Mouse (Mus musculus) forebrain, embryonic 10.5 days (tissue): ENCODE measurements around the gene Mid1ip1. TPM values are rescaled to one million over a fixed set of nuclear protein-coding genes. Genes with fewer than 3 reads are reported as not detected.

Experiments
- DNase-seq: peaks from one replicate; pipeline ENCODE4 v3.0.0-alpha.2; 2017; ENCODE audit warnings: low spot score; ENCODE audit errors: extremely low spot score
- H3K27ac ChIP-seq: fragments of 300-500 bp; sonication (generic); 2 replicates; pipeline ENCODE4 v1.5.1; 2016; ENCODE audit warnings: mild to moderate bottlenecking
- H3K27me3 ChIP-seq: fragments of 300-500 bp; sonication (generic); 2 replicates; pipeline ENCODE4 v1.6.1; 2016; ENCODE audit warnings: mild to moderate bottlenecking; ENCODE audit not compliant: poor library complexity, severe bottlenecking
- H3K36me3 ChIP-seq: fragments of 300-500 bp; sonication (generic); replicated peaks from 2 replicates; pipeline ENCODE4 v1.6.1; 2016; ENCODE audit warnings: mild to moderate bottlenecking, moderate library complexity
- H3K4me1 ChIP-seq: fragments of 300-500 bp; sonication (generic); 2 replicates; pipeline ENCODE4 v1.6.1; 2016
- H3K4me3 ChIP-seq: fragments of 300-500 bp; sonication (generic); 2 replicates; pipeline ENCODE4 v1.5.1; 2016; ENCODE audit warnings: mild to moderate bottlenecking, moderate library complexity
- H3K9me3 ChIP-seq: fragments of 300-500 bp; sonication (generic); 2 replicates; pipeline ENCODE4 v1.6.1; 2016; ENCODE audit warnings: mild to moderate bottlenecking, moderate library complexity
- WGBS: fragments of 180-500 bp; shearing (Covaris S2); methylation state at CpG from one replicate; pipeline ENCODE4 v1.1.7; 2016; 5-methylcytosine and 5-hydroxymethylcytosine counted together
- polyA plus RNA-seq: library from polyadenylated mRNA; unstranded; fragments of >200 nt; fragmentation: Nextera tagmentation; extraction: Ambion mirVana; gene quantifications from 2 replicates; pipeline ENCODE4 v1.2.1, GENCODE M21; 2016

Mid1ip1 gene
- 43.0 and 47.8 TPM in 2 replicates for polyA plus RNA-seq

GRCm38 (mm10) chrX:10714696-10715140 lies at the start of gene Mid1ip1:
Mid1ip1 (plus strand) TSS chrX:10715013.
- Histone ChIP-seq H3K9me3 (no peaks in the 10 kb centered on the region), H3K4me3 (peak within 1 kb of the TSS; percentile 37), H3K27ac (peak within 1 kb of the TSS; percentile 84), H3K4me1 (peaks cover 29% of the 10 kb centered on the region), H3K36me3 (no peaks in the 10 kb centered on the region), H3K27me3 (peaks cover 17% of the 10 kb centered on the region)
- peak; percentile 79 for DNase-seq
- WGBS = 18% methylated on average over 12 of the region's 12 CpGs

DNA sequence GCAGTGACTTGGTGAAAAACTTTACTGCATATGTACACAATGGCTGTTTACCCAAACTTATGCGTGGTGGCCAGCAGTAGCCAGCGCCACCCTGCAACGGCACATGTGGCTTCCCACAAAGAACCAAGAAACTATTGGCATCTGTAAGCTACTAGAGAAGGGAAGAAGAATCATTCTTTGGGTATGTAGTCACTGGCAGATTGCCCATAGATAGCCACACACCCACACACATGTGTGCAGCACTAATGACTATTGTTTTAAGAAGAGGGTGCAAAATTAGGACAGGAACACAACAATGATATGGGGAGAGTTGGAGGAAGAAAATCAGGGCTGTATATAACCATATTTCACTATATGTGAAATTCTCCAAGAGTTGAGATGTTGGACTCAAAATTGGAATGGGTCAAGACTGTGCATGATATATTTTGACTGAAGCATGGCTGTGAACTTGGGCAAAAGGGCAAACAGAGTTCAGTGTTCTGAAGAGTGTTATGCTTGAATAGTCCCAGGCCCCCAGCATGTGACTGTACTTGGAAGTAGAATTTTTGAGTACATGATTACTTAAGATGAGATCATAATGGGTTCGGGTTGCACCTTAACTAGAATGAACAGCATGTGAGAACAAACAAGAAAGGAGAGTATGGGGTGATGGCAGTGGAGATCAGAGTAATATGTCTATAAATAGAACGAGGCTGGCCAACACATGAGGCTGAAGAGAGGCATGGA lies 20.2 kb upstream of the Mid1ip1 start:
- H3K27me3 ChIP-seq = no peaks in the 10 kb centered on the region
- H3K4me1 ChIP-seq = no peaks in the 10 kb centered on the region
- H3K4me3 ChIP-seq = no peak overlapping the region
- no peaks in the 10 kb centered on the region for H3K9me3 ChIP-seq
- no peaks in the 10 kb centered on the region for H3K36me3 ChIP-seq
- WGBS = 93% methylated on average over 5 of the region's 5 CpGs
- no peak overlapping the region for H3K27ac ChIP-seq
- no peak for DNase-seq

DNA sequence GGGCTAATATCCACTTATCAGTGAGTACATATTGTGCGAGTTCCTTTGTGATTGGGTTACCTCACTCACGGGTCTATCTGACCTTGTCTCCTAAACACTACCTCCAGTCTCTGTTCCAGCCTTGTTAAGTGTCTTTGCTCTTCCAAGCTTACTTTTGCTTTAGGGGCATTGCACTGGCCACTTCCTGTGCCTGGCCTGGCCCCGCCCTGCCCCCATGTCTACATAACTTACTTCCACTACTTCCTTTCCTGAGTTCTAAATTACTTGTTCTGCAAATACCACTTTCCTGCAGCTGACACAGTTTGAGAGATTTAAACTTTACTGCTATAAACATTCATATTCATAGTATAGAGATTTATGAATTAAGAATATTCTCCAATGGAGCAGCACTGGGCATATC lies 8.1 kb upstream of the Mid1ip1 start:
- Histone ChIP-seq H3K27ac (no peak overlapping the region), H3K4me3 (no peak overlapping the region), H3K9me3 (no peaks in the 10 kb centered on the region), H3K4me1 (no peaks in the 10 kb centered on the region), H3K27me3 (no peaks in the 10 kb centered on the region), H3K36me3 (no peaks in the 10 kb centered on the region)
- 89% methylated on average over 3 of the region's 3 CpGs for WGBS
- no peak for DNase-seq

DNA sequence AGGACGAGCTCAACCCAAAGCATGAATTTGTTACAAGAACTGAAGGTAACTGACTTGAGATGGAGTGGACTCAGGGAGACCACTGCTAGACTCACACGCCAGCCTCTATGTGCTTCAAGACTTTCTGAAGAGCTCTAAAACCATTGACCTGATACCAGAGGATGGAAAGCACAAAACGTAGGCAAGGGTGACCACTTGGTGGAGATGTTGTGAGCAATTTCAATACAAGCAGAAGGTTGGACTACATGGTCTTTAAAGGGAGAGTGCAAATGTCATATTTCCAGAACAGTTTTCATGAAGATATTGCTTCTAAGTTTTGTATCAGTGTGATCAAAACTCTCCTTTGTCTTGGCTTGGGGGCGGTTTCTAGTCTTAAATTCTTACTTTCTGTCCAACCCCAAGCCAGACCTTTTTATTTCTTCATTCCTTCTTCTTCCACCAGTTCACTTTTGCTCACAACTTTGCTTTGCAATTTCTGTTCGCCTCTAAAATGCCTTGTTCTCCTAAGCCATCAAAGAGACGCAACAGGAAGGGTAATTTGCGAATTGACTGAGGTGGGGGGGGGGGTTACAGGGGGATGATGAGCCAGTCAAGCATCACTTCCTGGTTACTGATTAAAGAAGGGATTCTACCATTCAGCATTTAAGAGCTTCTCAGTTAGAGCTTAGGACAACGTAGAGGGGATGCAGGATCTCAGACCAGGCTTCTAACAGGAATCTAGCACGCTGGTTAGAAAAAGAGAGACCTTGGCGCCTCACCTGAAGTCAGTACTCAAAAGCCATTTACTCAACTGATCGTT lies 775 bp upstream of the Mid1ip1 start:
- no peaks in the 10 kb centered on the region for H3K36me3 ChIP-seq
- peaks cover 17% of the 10 kb centered on the region for H3K27me3 ChIP-seq
- no peak for DNase-seq
- peak overlapping the region; percentile 84 for H3K27ac ChIP-seq
- peak overlapping the region; percentile 30 for H3K4me3 ChIP-seq
- H3K9me3 ChIP-seq = no peaks in the 10 kb centered on the region
- WGBS = 43% methylated on average over 11 of the region's 11 CpGs
- H3K4me1 ChIP-seq = peaks cover 22% of the 10 kb centered on the region

- peaks cover 41% of the 10 kb centered on the region for H3K4me1 ChIP-seq
- H3K27ac ChIP-seq = peak overlapping the region; percentile 89
- no peaks in the 10 kb centered on the region for H3K9me3 ChIP-seq
- H3K4me3 ChIP-seq = peak overlapping the region; percentile 62
- no peaks in the 10 kb centered on the region for H3K36me3 ChIP-seq
- peaks cover 17% of the 10 kb centered on the region for H3K27me3 ChIP-seq
- peak; percentile 78 for DNase-seq
- 17% methylated on average over 50 of the region's 50 CpGs for WGBS
These were observed 2.3 kb downstream of the Mid1ip1 start for GRCm38 (mm10) chrX:10716917-10717763.

- Histone ChIP-seq H3K27ac (peak overlapping the region; percentile 89), H3K4me3 (peak overlapping the region; percentile 62), H3K9me3 (no peaks in the 10 kb centered on the region), H3K36me3 (no peaks in the 10 kb centered on the region), H3K4me1 (peaks cover 41% of the 10 kb centered on the region), H3K27me3 (peaks cover 22% of the 10 kb centered on the region)
- 14% methylated on average over 61 of the region's 61 CpGs for WGBS
- DNase-seq = peak; percentile 33
These were observed 3.4 kb downstream of the Mid1ip1 start for GRCm38 (mm10) chrX:10718021-10718837.

- Histone ChIP-seq H3K9me3 (no peaks in the 10 kb centered on the region), H3K4me1 (peaks cover 40% of the 10 kb centered on the region), H3K27ac (peak overlapping the region; percentile 89), H3K36me3 (no peaks in the 10 kb centered on the region), H3K27me3 (peaks cover 23% of the 10 kb centered on the region), H3K4me3 (peak overlapping the region; percentile 62)
- 17% methylated on average over 22 of the region's 22 CpGs for WGBS
- DNase-seq = peak; percentile 35
These were observed 4.2 kb downstream of the Mid1ip1 start for GRCm38 (mm10) chrX:10718838-10719539.

- WGBS = 44% methylated on average over 6 of the region's 6 CpGs
- DNase-seq = no peak
- no peaks in the 10 kb centered on the region for H3K36me3 ChIP-seq
- no peak overlapping the region for H3K27ac ChIP-seq
- peaks cover 23% of the 10 kb centered on the region for H3K27me3 ChIP-seq
- H3K4me3 ChIP-seq = no peak overlapping the region
- H3K9me3 ChIP-seq = no peaks in the 10 kb centered on the region
- H3K4me1 ChIP-seq = peaks cover 29% of the 10 kb centered on the region
These were observed 5.6 kb downstream of the Mid1ip1 start for GRCm38 (mm10) chrX:10720391-10720790.

GRCm38 (mm10) chrX:10724571-10724970 lies 9.8 kb downstream of the Mid1ip1 start:
- Histone ChIP-seq H3K4me3 (no peak overlapping the region), H3K36me3 (no peaks in the 10 kb centered on the region), H3K27me3 (0 out of 2 replicates have a peak, but pooled peaks cover 6% of the 10 kb centered on the region), H3K4me1 (peaks cover 25% of the 10 kb centered on the region), H3K27ac (0 out of 2 replicates have a peak overlapping the region, but pooled peaks have one; percentile 20), H3K9me3 (no peaks in the 10 kb centered on the region)
- no peak for DNase-seq
- WGBS = 77% methylated on average over 1 of the region's 1 CpGs

GRCm38 (mm10) chrX:10729488-10729887 lies 14.7 kb downstream of the Mid1ip1 start:
- Histone ChIP-seq H3K4me3 (no peak overlapping the region), H3K4me1 (peaks cover 26% of the 10 kb centered on the region), H3K27me3 (no peaks in the 10 kb centered on the region), H3K27ac (peak overlapping the region; percentile 53; the same call in 1 of the 2 replicates), H3K36me3 (no peaks in the 10 kb centered on the region), H3K9me3 (no peaks in the 10 kb centered on the region)
- no peak for DNase-seq
- 17% methylated on average over 6 of the region's 6 CpGs for WGBS

GRCm38 (mm10) chrX:10734453-10734852 lies 19.6 kb downstream of the Mid1ip1 start:
- DNase-seq = no peak
- Histone ChIP-seq H3K4me3 (no peak overlapping the region), H3K36me3 (no peaks in the 10 kb centered on the region), H3K27ac (no peak overlapping the region), H3K4me1 (peaks cover 22% of the 10 kb centered on the region), H3K27me3 (no peaks in the 10 kb centered on the region), H3K9me3 (no peaks in the 10 kb centered on the region)
- 18% methylated on average over 1 of the region's 1 CpGs for WGBS
